Mouse (Mus musculus): ENCODE measurements around the gene Tnnt3.

DNA sequence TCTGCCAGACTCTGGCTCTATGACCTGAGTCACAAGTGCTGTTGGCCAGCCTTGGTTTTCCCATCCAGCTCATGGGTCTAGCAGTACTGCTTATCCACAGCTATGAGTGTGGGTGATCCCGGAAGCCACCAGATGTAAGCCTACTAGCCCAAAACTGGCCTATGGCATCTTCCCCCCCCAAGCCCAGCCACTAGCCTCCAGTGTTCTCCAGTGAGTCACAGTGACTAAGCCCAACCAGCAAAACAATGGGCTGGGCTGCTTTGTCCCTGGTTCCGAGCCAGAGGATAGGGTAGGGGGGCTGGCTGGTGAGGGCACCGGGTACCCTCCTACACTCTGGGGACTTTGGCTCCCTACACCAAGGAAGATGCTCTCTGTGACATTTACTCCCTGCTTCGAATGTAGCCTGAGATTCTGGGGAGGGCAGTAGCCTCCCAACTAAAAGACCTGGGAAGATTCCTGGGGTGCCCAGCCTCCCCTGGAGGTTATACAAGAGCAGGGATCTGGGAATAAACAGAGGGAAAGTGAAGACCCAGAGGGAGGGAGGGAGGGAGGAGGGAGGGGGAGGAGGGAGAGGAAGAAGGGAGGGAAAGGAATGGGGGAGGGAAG, 27.7 kb upstream of the Tnnt3 start:
- TF ChIP-seq POLR2A (IDR thresholded peaks at IDR 0.05; ENCODE audit: borderline replicate concordance, insufficient read depth, low read length) (no peak), CTCF (IDR thresholded peaks at IDR 0.05; ENCODE audit: borderline replicate concordance, insufficient read depth, low read depth, low read length) (no peak)
